Mouse (Mus musculus) C2C12 (cell line): ENCODE data around the gene Nol11.

Experiments
- CEBPB ChIP-seq: IDR thresholded peaks from one replicate; pipeline ENCODE4 v1.6.1; 2011; ENCODE audit warnings: low read depth, mild to moderate bottlenecking, control low read depth, moderate library complexity
- CTCF ChIP-seq: IDR thresholded peaks from one replicate; pipeline ENCODE4 v1.5.1; 2011; ENCODE audit not compliant: control insufficient read depth, insufficient read depth, insufficient read length
- MAX ChIP-seq: IDR thresholded peaks from one replicate; pipeline ENCODE4 v1.6.1; 2011; ENCODE audit warnings: mild to moderate bottlenecking, control low read depth
- MYOD1 ChIP-seq: IDR thresholded peaks from one replicate; pipeline ENCODE4 v1.6.1; 2011; ENCODE audit warnings: low read depth; ENCODE audit not compliant: control insufficient read depth, insufficient read length
- MYOG ChIP-seq: IDR thresholded peaks from one replicate; pipeline ENCODE4 v1.6.1; 2011; ENCODE audit not compliant: control insufficient read depth, insufficient read length; ENCODE audit errors: extremely low read depth
- USF1 ChIP-seq: IDR thresholded peaks from one replicate; pipeline ENCODE4 v1.6.1; 2011; ENCODE audit warnings: low read depth, mild to moderate bottlenecking, control low read depth, moderate library complexity

DNA sequence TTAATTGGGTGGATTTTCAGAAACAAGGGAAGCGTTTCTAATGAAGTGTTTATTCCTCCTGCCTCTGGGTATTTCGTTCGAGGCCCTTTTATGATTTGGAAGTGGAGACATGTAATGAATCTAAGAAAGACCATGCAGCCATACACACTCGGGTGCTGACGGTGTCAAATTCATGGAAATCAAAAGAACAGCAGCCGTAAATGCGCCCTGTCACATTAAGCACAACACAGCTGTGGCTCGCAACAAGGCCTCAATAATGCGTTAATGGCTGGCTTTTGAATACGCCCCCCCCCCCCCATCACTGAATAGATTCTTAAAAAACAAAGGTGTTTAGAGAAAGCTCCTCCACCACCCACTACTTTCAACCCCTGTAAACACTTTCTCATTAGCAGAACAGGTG lies 40.9 kb upstream of the Nol11 start:
- no peak for TF ChIP-seq CTCF
- TF ChIP-seq MYOD1 = no peak
- TF ChIP-seq USF1 = no peak
- TF ChIP-seq MYOG = no peak
- TF ChIP-seq MAX = no peak
- TF ChIP-seq CEBPB = no peak
